Mouse (Mus musculus) right cerebral cortex, postnatal 14 days (tissue): ENCODE data around the gene Gpr108.

Experiments
- DNase-seq: peaks from one replicate; pipeline ENCODE4 v3.0.0; 2022

Gpr108 gene

DNA sequence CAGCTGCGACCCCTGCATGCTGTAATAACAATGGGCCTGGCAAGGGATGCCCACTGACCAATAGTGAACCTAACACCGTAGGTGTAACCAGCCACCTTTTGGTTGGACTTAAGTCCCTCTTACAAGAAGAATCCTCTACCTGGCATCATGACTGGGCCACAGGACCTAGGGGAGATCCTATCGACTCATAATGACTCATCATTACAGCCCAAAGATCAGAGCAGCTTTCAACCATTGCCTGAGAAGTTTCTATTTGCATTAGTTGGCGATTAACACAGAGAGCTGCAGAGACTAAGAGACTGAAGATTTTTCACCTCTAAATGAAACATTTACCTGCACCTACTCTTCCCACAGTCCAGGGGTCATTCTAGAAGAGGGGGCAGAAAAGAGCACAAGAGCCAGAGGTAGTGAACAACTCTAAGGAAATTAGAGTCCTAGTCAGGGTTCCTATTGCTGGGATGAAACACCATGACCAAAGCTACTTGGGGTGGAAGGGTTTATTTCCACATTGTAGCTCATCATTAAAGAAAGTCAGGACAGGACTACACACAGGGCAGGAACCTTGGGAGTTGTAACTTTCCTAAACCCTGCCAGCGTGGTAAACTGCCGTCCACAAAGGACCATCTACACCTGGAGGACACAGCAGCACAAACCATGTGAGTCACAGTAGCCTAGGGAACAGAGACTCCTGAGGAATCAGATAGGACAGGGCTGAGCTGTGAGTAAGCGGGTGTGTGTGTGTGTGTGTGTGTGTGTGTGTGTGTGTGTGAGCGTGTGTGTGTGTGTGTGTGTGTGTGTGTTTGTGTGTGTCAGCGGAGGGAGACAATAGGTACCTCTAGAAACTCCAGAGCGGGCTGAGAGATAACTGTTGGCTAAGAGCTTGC is 46.2 kb downstream of the Gpr108 start:
- DNase-seq: no peak

DNA sequence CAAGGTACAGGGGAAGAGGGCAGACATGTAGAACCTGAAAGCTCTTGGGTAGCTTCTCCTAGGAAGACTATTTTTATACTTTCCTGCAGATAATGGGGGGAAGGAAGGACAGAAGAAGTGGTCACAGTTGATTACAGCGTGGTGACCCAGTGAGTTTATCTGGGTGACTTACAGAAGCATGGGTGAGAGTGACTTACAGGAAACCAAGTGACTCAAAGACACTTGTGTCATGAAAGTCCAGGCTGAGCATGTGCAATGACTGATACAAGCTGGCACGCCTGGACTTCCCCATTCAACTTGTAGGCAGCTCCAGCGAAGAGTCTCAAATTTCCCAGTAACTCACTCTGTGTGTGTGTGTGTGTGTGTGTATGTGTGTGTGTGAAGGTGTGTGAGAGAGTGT is 50.0 kb downstream of the Gpr108 start:
- DNase-seq: no peak

DNA sequence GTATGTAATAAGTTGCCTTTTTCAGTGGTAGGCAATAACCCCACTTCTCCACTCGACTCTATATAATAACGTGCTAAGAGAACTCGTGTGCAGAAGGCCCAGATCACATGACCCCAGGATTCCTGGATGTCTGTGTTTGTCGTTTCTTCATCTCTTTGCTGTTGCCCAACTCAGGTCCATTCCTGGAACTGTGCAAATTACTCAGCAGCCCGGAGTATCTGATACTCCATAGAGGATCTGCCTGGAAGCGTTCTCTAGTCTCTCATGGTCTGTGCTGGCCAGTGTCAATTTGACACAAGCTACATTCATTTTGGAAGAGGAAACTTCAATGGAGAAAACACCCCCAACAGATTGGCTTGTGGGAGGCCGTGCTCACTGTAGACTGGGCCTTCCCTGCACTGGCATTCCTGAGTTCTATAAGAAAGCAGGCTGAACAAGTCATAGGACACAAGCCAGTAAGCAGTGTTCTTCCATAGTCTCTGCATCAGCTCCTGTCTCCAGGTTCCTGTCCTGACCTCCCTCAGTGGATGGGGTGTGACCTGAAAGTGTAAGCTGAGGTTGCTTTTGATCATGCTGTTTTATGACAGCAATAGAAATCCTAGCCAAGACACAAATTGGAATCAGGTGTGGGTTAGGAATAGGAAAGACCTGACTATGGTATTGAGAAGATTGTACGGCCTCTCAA is 52.8 kb downstream of the Gpr108 start:
- DNase-seq: no peak

DNA sequence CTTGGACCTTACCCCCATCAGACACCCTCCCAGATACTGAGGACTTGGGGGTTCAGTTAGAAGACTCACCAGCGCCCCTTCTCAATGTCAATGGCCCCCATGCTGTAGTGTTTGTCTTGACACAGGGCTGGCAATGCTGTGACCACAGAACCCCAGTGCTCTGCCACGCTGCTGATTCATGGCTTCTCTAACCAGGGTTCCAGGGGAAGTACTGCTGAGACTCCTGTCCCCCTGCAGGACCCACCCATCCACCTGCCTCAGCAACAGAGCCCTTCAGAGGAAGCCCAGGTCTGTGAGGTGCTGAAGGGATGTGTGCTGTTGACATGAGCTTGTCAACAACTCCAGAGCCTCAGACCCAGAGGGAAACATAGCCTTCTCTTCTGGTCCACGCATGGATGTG is 53.5 kb downstream of the Gpr108 start:
- no peak for DNase-seq

DNA sequence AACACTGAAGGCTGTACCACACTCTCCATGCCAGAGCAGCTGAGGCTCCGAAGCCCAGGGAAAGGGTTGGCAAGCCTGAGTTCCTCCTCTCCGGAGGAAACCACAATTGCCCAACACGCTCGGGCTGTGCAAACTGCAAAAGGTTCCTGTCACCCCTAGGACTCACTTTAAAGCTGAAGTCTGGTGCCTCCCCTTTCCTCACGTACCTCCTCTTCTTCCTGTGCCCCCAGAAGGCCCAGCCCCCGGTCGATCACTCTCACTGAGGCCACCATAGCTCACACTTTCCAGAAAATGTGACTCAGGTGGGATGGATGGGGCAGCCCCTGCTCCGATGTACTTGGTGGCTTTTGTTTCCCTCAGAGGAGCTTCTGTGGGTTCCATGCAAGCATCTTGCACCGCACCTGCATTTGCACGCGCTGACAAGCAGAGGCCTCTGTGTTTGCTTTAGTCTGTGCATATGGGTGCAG is 54.2 kb downstream of the Gpr108 start, which contains the start of gene Tnfsf14:
Gene Tnfsf14, minus strand, starts transcription at position 137 of the 467 bp plus-strand sequence.
- DNase-seq: no peak

- no peak for DNase-seq
Measured at GRCm38 (mm10) chr17:57188510-57189192, 59.6 kb downstream of the Gpr108 start.

DNA sequence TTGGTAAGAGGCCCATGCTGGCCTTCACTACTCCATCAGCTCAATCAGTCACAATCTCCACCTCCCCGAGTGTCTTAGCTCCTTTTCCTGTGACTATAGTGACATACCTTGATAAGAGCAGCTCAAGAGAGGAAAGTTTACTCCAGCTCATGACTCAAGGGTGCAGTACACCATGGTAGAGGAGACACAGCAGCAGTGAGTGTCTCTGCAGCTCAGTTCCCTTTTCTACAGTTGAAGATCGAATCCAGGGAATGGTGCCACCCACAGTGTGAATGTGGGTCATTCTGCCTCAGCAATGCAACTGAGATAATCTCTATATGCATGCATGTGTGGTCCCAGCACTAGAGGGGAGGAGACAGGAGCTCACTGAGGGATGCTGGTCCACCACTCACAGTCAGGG is 62.6 kb downstream of the Gpr108 start:
- DNase-seq: no peak
